Mouse (Mus musculus): ENCODE measurements at regions not wholly inside any gene's neighbourhood (a gene's known extent, or its start where the extent isn't known, plus 50 kb on each side); places are given as distances from the start of the nearest gene placed in this dataset.
"Not testable (repeated sequence)": the region's sequence is repeated elsewhere in the genome, so short reads cannot be mapped to it uniquely, and the experiment has no call there.

GRCm38 (mm10) chr3:18453220-18453985 lies 505.2 kb downstream of the Cypt12 start:
- Histone ChIP-seq H3K36me3 (replicated peaks) (no peaks in the 10 kb centered on the region), H3K9ac (no peak overlapping the region), H3K27ac (peak overlapping the region; percentile 60; the same call in 1 of the 2 replicates), H3K27me3 (no peaks in the 10 kb centered on the region), H3K4me1 (peaks cover 7% of the 10 kb centered on the region), H3K4me3 (replicated peaks) (no peak overlapping the region), H3K9me3 (no peaks in the 10 kb centered on the region), H3K4me2 (no peak overlapping the region)
- peak; percentile 78 for ATAC-seq (ENCODE audit: low FRiP score)
- WGBS, result 11% methylated on average over 3 of the region's 3 CpGs

DNA sequence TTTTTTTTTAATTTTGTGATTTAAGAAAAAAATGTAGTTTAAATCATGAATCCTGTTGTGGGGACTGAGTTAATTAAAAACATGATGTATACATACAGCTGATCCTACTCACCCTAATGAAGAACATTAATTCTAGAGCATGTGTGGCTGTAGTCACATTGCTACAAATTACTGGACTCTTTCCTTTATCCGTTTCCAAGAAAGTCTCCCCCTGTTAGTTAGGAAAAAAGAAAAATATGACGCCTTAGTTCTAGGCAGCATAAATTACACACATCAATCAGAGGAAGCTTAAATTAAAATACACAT lies 505.7 kb downstream of the Cypt12 start:
- H3K9me3 ChIP-seq, result no peaks in the 10 kb centered on the region
- H3K36me3 ChIP-seq (replicated peaks), result no peaks in the 10 kb centered on the region
- H3K4me3 ChIP-seq (replicated peaks), result no peak overlapping the region
- peaks cover 7% of the 10 kb centered on the region for H3K4me1 ChIP-seq
- H3K27me3 ChIP-seq, result no peaks in the 10 kb centered on the region
- WGBS, result 7% methylated on average over 2 of the region's 2 CpGs
- peak; percentile 76 for ATAC-seq (ENCODE audit: low FRiP score)
- no peak overlapping the region for H3K9ac ChIP-seq
- H3K4me2 ChIP-seq, result no peak overlapping the region
- H3K27ac ChIP-seq, result 0 out of 2 replicates have a peak overlapping the region, but pooled peaks have one; percentile 8

- not testable (repeated sequence) for H3K9me3 ChIP-seq; H3K27me3 ChIP-seq; H3K4me1 ChIP-seq; H3K4me2 ChIP-seq; H3K4me3 ChIP-seq (replicated peaks); H3K9ac ChIP-seq; H3K36me3 ChIP-seq (replicated peaks)
- 0 out of 2 replicates have a peak overlapping the region, but pooled peaks have one; percentile 37 for H3K27ac ChIP-seq
- peak; percentile 31; the same call in 1 of the 2 replicates for ATAC-seq (ENCODE audit: low FRiP score)
- WGBS, result 43% methylated on average over 4 of the region's 4 CpGs
Measured at GRCm38 (mm10) chr3:18454558-18455191, 506.5 kb downstream of the Cypt12 start.

DNA sequence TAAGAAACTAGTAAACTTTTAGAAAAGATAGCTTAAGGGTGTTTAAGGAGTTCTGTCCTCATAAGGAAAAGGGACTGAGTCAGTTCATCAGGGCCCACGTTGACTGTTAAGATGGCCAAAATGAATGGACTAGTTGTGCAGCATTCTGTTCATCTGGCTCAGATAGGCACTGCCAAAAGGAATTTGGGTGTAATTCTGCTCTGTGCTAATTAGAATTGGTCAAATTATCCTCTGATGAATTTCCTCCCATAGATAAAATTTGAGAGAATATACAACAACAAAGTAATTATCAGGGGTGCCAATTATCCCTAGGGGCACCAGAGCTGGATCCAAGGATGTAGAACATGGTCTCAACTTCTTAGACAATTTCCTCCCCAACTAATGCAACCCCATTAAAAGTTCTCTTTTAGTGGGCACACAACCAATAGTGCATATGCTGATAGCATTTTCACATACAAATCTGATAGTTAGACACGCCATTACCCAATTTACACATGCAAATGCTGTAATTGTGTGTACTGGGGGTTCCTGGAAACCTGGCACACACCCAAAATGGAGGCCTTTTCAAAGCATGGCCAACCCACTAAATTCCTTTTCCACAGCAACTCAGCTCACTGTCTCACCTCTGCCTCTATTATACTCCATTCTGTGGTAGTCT lies 508.0 kb downstream of the Cypt12 start:
- peak; percentile 82; the same call in 1 of the 2 replicates for ATAC-seq (ENCODE audit: low FRiP score)
- Histone ChIP-seq H3K4me1 (peaks cover 7% of the 10 kb centered on the region), H3K27ac (0 out of 2 replicates have a peak overlapping the region, but pooled peaks have one; percentile 42), H3K9me3 (no peaks in the 10 kb centered on the region), H3K9ac (no peak overlapping the region), H3K27me3 (no peaks in the 10 kb centered on the region), H3K4me2 (no peak overlapping the region), H3K36me3 (replicated peaks) (no peaks in the 10 kb centered on the region), H3K4me3 (replicated peaks) (no peak overlapping the region)
- WGBS, result 47% methylated on average over 2 of the region's 2 CpGs

- H3K27me3 ChIP-seq, result no peaks in the 10 kb centered on the region
- 95% methylated on average over 1 of the region's 1 CpGs for WGBS
- no peaks in the 10 kb centered on the region for H3K36me3 ChIP-seq (replicated peaks)
- H3K9ac ChIP-seq, result no peak overlapping the region
- ATAC-seq (ENCODE audit: low FRiP score), result no peak
- no peaks in the 10 kb centered on the region for H3K4me1 ChIP-seq
- no peak overlapping the region for H3K4me2 ChIP-seq
- no peaks in the 10 kb centered on the region for H3K9me3 ChIP-seq
- no peak overlapping the region for H3K27ac ChIP-seq
- no peak overlapping the region for H3K4me3 ChIP-seq (replicated peaks)
Measured at GRCm38 (mm10) chr3:18460267-18460666, 512.1 kb downstream of the Cypt12 start.

DNA sequence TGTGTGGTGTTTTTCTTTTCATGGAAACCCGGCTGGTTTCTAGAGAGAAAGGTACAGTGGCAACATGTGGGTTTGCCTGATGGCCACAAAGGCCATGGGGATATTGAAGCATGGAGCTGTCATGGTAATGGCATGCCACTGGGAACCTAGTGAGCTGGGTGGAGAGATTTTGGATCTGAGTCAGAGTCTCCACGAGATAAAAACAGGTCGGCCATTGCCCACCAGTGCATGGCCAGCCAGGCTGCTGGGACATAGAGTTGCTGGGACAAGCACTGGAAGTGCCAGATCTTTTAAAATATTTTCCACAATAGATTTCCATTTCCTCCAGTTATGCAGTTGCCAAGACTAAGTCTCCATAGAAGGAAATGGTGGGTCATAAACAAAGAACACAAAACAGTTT lies 523.6 kb downstream of the Cypt12 start:
- no peak for ATAC-seq (ENCODE audit: low FRiP score)
- Histone ChIP-seq H3K27me3 (no peaks in the 10 kb centered on the region), H3K36me3 (replicated peaks) (no peaks in the 10 kb centered on the region), H3K4me1 (no peaks in the 10 kb centered on the region), H3K4me3 (replicated peaks) (no peak overlapping the region), H3K27ac (no peak overlapping the region), H3K9me3 (no peaks in the 10 kb centered on the region), H3K4me2 (no peak overlapping the region), H3K9ac (no peak overlapping the region)
- WGBS, result 87% methylated on average over 3 of the region's 3 CpGs

DNA sequence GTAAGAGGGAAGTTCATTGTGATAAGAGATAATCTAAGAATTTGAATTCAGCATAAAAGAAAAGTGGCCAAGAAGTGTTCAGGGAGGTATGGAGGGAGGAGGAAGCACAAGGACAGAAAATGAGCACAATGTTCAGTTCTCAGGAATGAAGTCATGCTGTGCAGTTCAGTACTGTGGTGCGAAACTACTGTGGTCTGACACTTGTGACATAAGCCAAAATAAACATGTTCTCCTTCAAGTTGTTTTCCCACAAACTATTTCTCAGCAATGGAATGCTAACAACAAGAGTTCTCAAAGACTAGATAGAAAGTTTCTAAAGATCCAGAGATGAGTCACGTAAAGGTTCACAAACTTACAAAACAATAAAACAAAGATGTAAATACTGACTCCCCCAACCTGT lies 531.3 kb downstream of the Cypt12 start:
- no peaks in the 10 kb centered on the region for H3K27me3 ChIP-seq
- no peak overlapping the region for H3K4me2 ChIP-seq
- no peak overlapping the region for H3K27ac ChIP-seq
- no peaks in the 10 kb centered on the region for H3K36me3 ChIP-seq (replicated peaks)
- WGBS, result 72% methylated on average over 2 of the region's 2 CpGs
- H3K9me3 ChIP-seq, result no peaks in the 10 kb centered on the region
- H3K4me1 ChIP-seq, result no peaks in the 10 kb centered on the region
- H3K9ac ChIP-seq, result no peak overlapping the region
- no peak for ATAC-seq (ENCODE audit: low FRiP score)
- H3K4me3 ChIP-seq (replicated peaks), result no peak overlapping the region

DNA sequence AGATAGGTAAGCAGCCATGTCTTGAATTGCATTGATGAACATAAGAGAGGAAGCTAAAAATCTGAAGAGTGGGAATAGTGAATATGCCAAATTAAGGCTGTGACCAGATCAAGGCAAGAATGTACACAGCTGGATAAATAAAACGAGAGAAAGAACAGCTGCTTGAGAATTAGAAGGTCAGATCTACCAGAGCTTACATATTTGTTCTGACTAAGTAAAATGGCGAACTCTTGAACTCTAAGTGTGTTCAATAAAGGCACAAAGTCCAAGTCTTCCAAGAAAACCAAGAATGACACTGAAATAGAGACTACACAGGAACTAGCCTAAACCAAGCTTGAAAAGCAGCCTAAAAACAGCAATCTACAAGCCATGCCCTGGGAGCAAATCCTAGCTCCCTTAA lies 533.8 kb downstream of the Cypt12 start:
- no peak overlapping the region for H3K27ac ChIP-seq
- H3K9ac ChIP-seq, result no peak overlapping the region
- no peak for ATAC-seq (ENCODE audit: low FRiP score)
- no peaks in the 10 kb centered on the region for H3K4me1 ChIP-seq
- H3K4me3 ChIP-seq (replicated peaks), result no peak overlapping the region
- no peaks in the 10 kb centered on the region for H3K36me3 ChIP-seq (replicated peaks)
- H3K9me3 ChIP-seq, result 0 out of 2 replicates have a peak, but pooled peaks cover 5% of the 10 kb centered on the region
- WGBS, result 79% methylated on average over 2 of the region's 2 CpGs
- no peak overlapping the region for H3K4me2 ChIP-seq
- H3K27me3 ChIP-seq, result no peaks in the 10 kb centered on the region

- ATAC-seq (ENCODE audit: low FRiP score), result no peak
- H3K9ac ChIP-seq, result no peak overlapping the region
- no peak overlapping the region for H3K4me3 ChIP-seq (replicated peaks)
- H3K36me3 ChIP-seq (replicated peaks), result no peaks in the 10 kb centered on the region
- no peaks in the 10 kb centered on the region for H3K4me1 ChIP-seq
- H3K4me2 ChIP-seq, result no peak overlapping the region
- 56% methylated on average over 2 of the region's 2 CpGs for WGBS
- no peak overlapping the region for H3K27ac ChIP-seq
- no peaks in the 10 kb centered on the region for H3K27me3 ChIP-seq
- 0 out of 2 replicates have a peak, but pooled peaks cover 5% of the 10 kb centered on the region for H3K9me3 ChIP-seq
Measured at GRCm38 (mm10) chr3:18488886-18489285, 540.7 kb downstream of the Cypt12 start.

DNA sequence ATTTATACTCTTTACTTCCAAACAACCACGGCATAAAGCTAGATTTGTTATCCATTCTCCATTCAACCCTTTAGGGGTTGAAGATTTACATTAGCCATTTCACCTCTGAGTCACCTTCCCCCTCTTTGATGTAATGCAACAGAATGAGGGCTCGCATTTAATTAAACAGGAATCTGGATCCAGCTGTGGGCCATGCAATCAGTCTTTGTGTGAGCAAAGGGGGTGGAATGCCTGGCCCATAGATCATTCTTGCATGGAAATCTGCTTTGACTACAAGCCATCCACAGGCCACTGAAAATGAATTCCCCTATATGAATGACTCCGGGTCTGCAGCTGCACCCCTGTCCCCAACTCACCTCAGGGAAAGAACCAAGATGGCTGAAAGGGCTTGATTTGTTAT lies 574.4 kb downstream of the Cypt12 start:
- H3K4me3 ChIP-seq (replicated peaks), result no peak overlapping the region
- no peak overlapping the region for H3K9ac ChIP-seq
- no peaks in the 10 kb centered on the region for H3K9me3 ChIP-seq
- H3K36me3 ChIP-seq (replicated peaks), result no peaks in the 10 kb centered on the region
- WGBS, result 34% methylated on average over 3 of the region's 3 CpGs
- ATAC-seq (ENCODE audit: low FRiP score), result no peak
- no peak overlapping the region for H3K4me2 ChIP-seq
- no peaks in the 10 kb centered on the region for H3K4me1 ChIP-seq
- H3K27me3 ChIP-seq, result no peaks in the 10 kb centered on the region
- no peak overlapping the region for H3K27ac ChIP-seq

GRCm38 (mm10) chr3:18524011-18524410 lies 575.8 kb downstream of the Cypt12 start:
- no peaks in the 10 kb centered on the region for H3K27me3 ChIP-seq
- no peaks in the 10 kb centered on the region for H3K36me3 ChIP-seq (replicated peaks)
- H3K9me3 ChIP-seq, result no peaks in the 10 kb centered on the region
- H3K4me1 ChIP-seq, result no peaks in the 10 kb centered on the region
- no peak overlapping the region for H3K9ac ChIP-seq
- no peak for ATAC-seq (ENCODE audit: low FRiP score)
- WGBS, result 88% methylated on average over 2 of the region's 2 CpGs
- H3K4me2 ChIP-seq, result no peak overlapping the region
- no peak overlapping the region for H3K27ac ChIP-seq
- H3K4me3 ChIP-seq (replicated peaks), result no peak overlapping the region

- Histone ChIP-seq H3K36me3 (replicated peaks) (no peaks in the 10 kb centered on the region), H3K4me1 (no peaks in the 10 kb centered on the region), H3K9me3 (no peaks in the 10 kb centered on the region), H3K27ac (no peak overlapping the region), H3K27me3 (no peaks in the 10 kb centered on the region), H3K9ac (no peak overlapping the region), H3K4me3 (replicated peaks) (no peak overlapping the region), H3K4me2 (no peak overlapping the region)
- 94% methylated on average over 2 of the region's 2 CpGs for WGBS
- ATAC-seq (ENCODE audit: low FRiP score), result no peak
Measured at GRCm38 (mm10) chr3:18557201-18557600, 609.0 kb downstream of the Cypt12 start.
